Mouse (Mus musculus) stomach, postnatal 0 days (tissue): Measurements from ENCODE around the gene Ube2i. TPM values are rescaled to one million over a fixed set of nuclear protein-coding genes. Genes with fewer than 3 reads are reported as not detected.

Experiments
- ATAC-seq: fragments of 200-750 bp; cut with Nextera tagmentation; 2 replicates; pipeline ENCODE4 v1.8.0; 2017; ENCODE audit not compliant: low FRiP score, low TSS enrichment
- DNase-seq: peaks from one replicate; pipeline ENCODE4 v3.0.0-alpha.2; 2016; ENCODE audit warnings: low spot score
- H3K27ac ChIP-seq: fragments of 300-500 bp; sonication (generic); replicated peaks from 2 replicates; pipeline ENCODE4 v1.5.1; 2014; ENCODE audit warnings: mild to moderate bottlenecking, control low read depth
- H3K27me3 ChIP-seq: fragments of 300-500 bp; sonication (generic); 2 replicates; pipeline ENCODE4 v1.6.1; 2014; ENCODE audit warnings: low read length; ENCODE audit not compliant: control insufficient read depth, insufficient read depth
- H3K36me3 ChIP-seq: fragments of 300-500 bp; sonication (generic); 2 replicates; pipeline ENCODE4 v1.6.1; 2014; ENCODE audit warnings: low read length, mixed read lengths; ENCODE audit not compliant: control insufficient read depth, insufficient read depth
- H3K4me1 ChIP-seq: fragments of 300-500 bp; sonication (generic); replicated peaks from 2 replicates; pipeline ENCODE4 v1.6.1; 2014; ENCODE audit warnings: antibody characterized with exemption; ENCODE audit not compliant: control insufficient read depth, insufficient read depth
- H3K4me2 ChIP-seq: fragments of 300-500 bp; sonication (generic); replicated peaks from 2 replicates; pipeline ENCODE4 v1.6.1; 2014; ENCODE audit warnings: low read depth, mild to moderate bottlenecking, control low read depth, moderate library complexity
- H3K4me3 ChIP-seq: fragments of 300-500 bp; sonication (generic); 2 replicates; pipeline ENCODE4 v1.5.1; 2014; ENCODE audit warnings: low read depth, low read length, control low read depth
- H3K9ac ChIP-seq: fragments of 300-500 bp; sonication (generic); 2 replicates; pipeline ENCODE4 v1.6.1; 2014; ENCODE audit warnings: mild to moderate bottlenecking, low read length, control low read depth, mixed read lengths
- H3K9me3 ChIP-seq: fragments of 300-500 bp; sonication (generic); 2 replicates; pipeline ENCODE4 v1.6.1; 2016; ENCODE audit warnings: low read length; ENCODE audit not compliant: control insufficient read depth
- CTCF ChIP-seq: IDR thresholded peaks from 2 replicates; pipeline ENCODE4 v1.5.1; 2016; ENCODE audit warnings: antibody characterized with exemption, low read depth, mild to moderate bottlenecking, moderate library complexity
- EP300 ChIP-seq: optimal IDR thresholded peaks from 2 replicates; pipeline ENCODE3; 2016; ENCODE audit warnings: antibody characterized with exemption
- WGBS: fragments of 180-500 bp; shearing (Covaris S2); extraction: QIAGEN DNeasy Blood & Tissue Kit; methylation state at CpG from one replicate; pipeline ENCODE4 v1.1.7; 2014; 5-methylcytosine and 5-hydroxymethylcytosine counted together
- microRNA-seq: library from miRNA; unstranded; fragments of <30 nt; microRNA quantifications from one replicate; pipeline ENCODE4, GENCODE M21; 2016
- polyA plus RNA-seq: library from polyadenylated mRNA; unstranded; fragments of >200 nt; fragmentation: Nextera tagmentation; extraction: Ambion mirVana; gene quantifications from 2 replicates; pipeline ENCODE4 v1.2.1, GENCODE M21; 2015

The Ube2i gene
- polyA plus RNA-seq, 1 experiment from 2014 or later = 318 TPM

DNA sequence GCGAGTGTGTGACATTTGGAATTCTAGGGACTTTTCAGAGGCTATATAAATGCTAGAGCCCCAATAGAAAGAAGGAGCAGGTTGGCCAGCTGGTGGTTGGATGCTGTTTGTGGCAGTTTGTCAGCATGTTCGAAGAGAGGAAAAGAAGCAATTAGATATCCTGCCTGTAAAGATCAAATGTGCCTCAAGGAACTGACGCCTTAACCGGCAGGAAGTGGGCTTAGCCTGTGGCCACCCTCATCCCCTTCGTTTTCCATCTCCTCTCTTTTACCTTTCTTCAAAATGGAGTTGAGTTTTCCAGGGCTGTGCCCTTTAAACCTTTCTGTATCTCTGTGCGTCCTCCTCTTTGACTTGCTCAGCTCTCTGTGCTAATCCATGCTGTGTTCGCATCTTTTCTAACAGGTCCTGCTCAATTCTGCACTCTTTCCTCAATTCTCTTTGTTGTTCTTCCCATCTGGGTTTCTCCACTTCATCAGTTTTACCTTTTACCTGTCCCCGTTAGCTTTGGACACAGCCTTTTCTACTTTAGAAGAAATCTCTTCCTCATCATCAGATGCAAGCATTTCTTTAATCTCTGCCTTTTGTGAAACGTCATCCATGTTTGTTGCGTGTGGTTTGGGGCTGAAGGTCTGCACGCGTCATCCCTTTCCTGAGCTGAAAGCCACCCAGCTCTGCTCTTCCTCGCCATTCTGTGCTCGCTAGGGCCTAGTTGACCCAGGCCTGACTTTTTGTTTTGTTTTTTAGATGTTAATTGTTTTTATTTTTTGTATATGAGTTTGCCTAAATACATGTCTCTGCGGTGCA lies 54.7 kb downstream of the Ube2i start:
- H3K9me3 ChIP-seq = no peaks in the 10 kb centered on the region
- H3K27me3 ChIP-seq = no peaks in the 10 kb centered on the region
- no peak for DNase-seq
- no peak overlapping the region for H3K4me2 ChIP-seq
- H3K4me1 ChIP-seq = peaks cover 3% of the 10 kb centered on the region; the same call in 1 of the 2 replicates
- TF ChIP-seq EP300 (no peak), CTCF (no peak)
- peaks cover 14% of the 10 kb centered on the region; the same call in 1 of the 2 replicates for H3K36me3 ChIP-seq
- WGBS = 90% methylated on average over 15 of the region's 15 CpGs
- H3K4me3 ChIP-seq = no peak overlapping the region
- H3K9ac ChIP-seq = no peak overlapping the region
- no peak for ATAC-seq
- H3K27ac ChIP-seq = no peak overlapping the region

DNA sequence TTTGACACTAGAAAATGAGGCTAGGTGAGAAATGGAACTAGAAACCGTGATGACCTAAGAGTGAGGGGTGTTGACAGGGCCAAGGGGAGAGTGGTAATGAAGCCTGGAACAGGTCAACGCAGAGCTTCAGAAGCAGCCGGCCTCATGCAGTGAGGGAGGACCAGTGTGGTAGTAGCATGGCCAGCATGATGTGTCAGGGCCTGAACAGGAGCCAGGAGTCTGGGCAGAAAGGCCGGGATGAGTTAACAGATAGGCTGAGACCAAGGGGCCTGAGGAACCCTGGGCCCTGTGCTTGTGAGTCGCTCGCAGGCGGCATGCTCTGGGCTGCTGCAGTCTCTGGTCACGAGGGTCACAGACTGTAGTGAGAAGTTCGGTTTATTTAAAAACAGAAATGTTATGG lies 55.5 kb downstream of the Ube2i start:
- Histone ChIP-seq H3K9me3 (no peaks in the 10 kb centered on the region), H3K4me2 (no peak overlapping the region), H3K9ac (no peak overlapping the region), H3K27ac (no peak overlapping the region), H3K27me3 (no peaks in the 10 kb centered on the region), H3K4me3 (no peak overlapping the region), H3K4me1 (peaks cover 3% of the 10 kb centered on the region; the same call in 1 of the 2 replicates), H3K36me3 (peaks cover 14% of the 10 kb centered on the region; the same call in 1 of the 2 replicates)
- DNase-seq = no peak
- no peak for ATAC-seq
- 91% methylated on average over 9 of the region's 9 CpGs for WGBS
- TF ChIP-seq EP300 (no peak), CTCF (no peak)

DNA sequence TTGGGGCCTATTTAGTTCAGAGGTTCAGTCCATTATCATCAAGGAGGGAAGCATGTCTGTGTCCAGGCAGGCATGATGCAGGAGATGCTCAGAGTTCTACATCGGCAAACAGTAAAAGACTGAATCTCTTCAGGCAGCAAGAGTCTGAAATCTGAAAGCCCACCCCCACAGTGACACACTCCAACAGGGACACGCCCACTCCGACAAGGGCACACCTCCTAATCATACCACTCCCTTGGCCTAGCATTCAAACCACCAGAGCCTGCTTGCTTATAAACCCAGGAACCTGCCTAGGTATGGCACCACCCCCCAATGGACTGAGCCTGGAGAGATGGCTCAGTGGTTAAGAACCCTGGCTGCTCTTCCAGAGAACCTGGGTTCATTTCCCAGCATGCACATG lies 59.0 kb downstream of the Ube2i start:
- H3K27ac ChIP-seq = no peak overlapping the region
- H3K9ac ChIP-seq = no peak overlapping the region
- peaks cover 19% of the 10 kb centered on the region; the same call in 1 of the 2 replicates for H3K36me3 ChIP-seq
- no peaks in the 10 kb centered on the region for H3K9me3 ChIP-seq
- H3K4me2 ChIP-seq = no peak overlapping the region
- H3K4me3 ChIP-seq = no peak overlapping the region
- H3K4me1 ChIP-seq = no peaks in the 10 kb centered on the region
- no peak for DNase-seq
- no peaks in the 10 kb centered on the region for H3K27me3 ChIP-seq
- WGBS = 77% methylated on average over 3 of the region's 3 CpGs
- no peak for ATAC-seq
- TF ChIP-seq EP300 (no peak), CTCF (no peak)

Small RNA genes lying within 50 kb of the gene (microRNA-seq; reads per million reads assigned to microRNA genes)
- 1.3 reads per million for gene Mir3547

Other genes with a start within 250 kb of the Ube2i start
- gene Tmem204, start 191.0 kb downstream of the Ube2i start, polyA plus RNA-seq = 16.8 and 19.0 TPM in 2 replicates
- 12.2 and 13.7 TPM in 2 replicates for gene Telo2, start 158.7 kb downstream of the Ube2i start, polyA plus RNA-seq
- gene Ptx4, start 153.9 kb downstream of the Ube2i start, polyA plus RNA-seq = 0.30 and 0.33 TPM in 2 replicates
- gene Clcn7, start 141.2 kb downstream of the Ube2i start, polyA plus RNA-seq = 10.5 and 11.5 TPM in 2 replicates
- gene Ccdc154, start 112.2 kb downstream of the Ube2i start, polyA plus RNA-seq = 0.80 and 0.84 TPM in 2 replicates
- 5.8 and 6.0 TPM in 2 replicates for gene Gm38655, start 99.2 kb downstream of the Ube2i start, polyA plus RNA-seq
- gene BC003965, start 90.1 kb downstream of the Ube2i start, polyA plus RNA-seq = 23.1 and 23.6 TPM in 2 replicates
- 3.0 and 3.1 TPM in 2 replicates for gene Unkl, start 86.2 kb downstream of the Ube2i start, polyA plus RNA-seq
- gene Gnptg, start 34.5 kb downstream of the Ube2i start, polyA plus RNA-seq = 36.0 and 39.3 TPM in 2 replicates
- 31.3 and 33.7 TPM in 2 replicates for gene Tsr3, start 34.5 kb downstream of the Ube2i start, polyA plus RNA-seq
- gene Baiap3, start 18.3 kb downstream of the Ube2i start, polyA plus RNA-seq = 1.2 and 1.3 TPM in 2 replicates
- gene Prss34, start 23.8 kb upstream of the Ube2i start, polyA plus RNA-seq = 0.50 and 0.52 TPM in 2 replicates
- gene Prss28, start 34.0 kb upstream of the Ube2i start, polyA plus RNA-seq = not detected in 2 replicates
- gene Prss29, start 44.0 kb upstream of the Ube2i start, polyA plus RNA-seq = not detected in 2 replicates
- 0.62 and 0.75 TPM in 2 replicates for gene Tpsab1, start 70.9 kb upstream of the Ube2i start, polyA plus RNA-seq
- gene Tpsb2, start 91.7 kb upstream of the Ube2i start, polyA plus RNA-seq = 18.1 and 18.5 TPM in 2 replicates
- gene Tpsg1, start 94.7 kb upstream of the Ube2i start, polyA plus RNA-seq = 0.16 and 0.27 TPM in 2 replicates
- gene Cacna1h, start 159.2 kb upstream of the Ube2i start, polyA plus RNA-seq = 1.5 and 1.7 TPM in 2 replicates
- gene Tekt4, start 180.0 kb upstream of the Ube2i start, polyA plus RNA-seq = 0.06 TPM in 1 of 2 replicates, not detected in the other
- gene Sstr5, start 222.7 kb upstream of the Ube2i start, polyA plus RNA-seq = 0.06 and 0.16 TPM in 2 replicates